Mouse (Mus musculus): ENCODE data around the gene Hexim2.

Hexim2 gene

GRCm38 (mm10) chr11:103142441-103143182 is 10.4 kb downstream of the Hexim2 start:
- DNase-seq: peak; percentile 56

DNA sequence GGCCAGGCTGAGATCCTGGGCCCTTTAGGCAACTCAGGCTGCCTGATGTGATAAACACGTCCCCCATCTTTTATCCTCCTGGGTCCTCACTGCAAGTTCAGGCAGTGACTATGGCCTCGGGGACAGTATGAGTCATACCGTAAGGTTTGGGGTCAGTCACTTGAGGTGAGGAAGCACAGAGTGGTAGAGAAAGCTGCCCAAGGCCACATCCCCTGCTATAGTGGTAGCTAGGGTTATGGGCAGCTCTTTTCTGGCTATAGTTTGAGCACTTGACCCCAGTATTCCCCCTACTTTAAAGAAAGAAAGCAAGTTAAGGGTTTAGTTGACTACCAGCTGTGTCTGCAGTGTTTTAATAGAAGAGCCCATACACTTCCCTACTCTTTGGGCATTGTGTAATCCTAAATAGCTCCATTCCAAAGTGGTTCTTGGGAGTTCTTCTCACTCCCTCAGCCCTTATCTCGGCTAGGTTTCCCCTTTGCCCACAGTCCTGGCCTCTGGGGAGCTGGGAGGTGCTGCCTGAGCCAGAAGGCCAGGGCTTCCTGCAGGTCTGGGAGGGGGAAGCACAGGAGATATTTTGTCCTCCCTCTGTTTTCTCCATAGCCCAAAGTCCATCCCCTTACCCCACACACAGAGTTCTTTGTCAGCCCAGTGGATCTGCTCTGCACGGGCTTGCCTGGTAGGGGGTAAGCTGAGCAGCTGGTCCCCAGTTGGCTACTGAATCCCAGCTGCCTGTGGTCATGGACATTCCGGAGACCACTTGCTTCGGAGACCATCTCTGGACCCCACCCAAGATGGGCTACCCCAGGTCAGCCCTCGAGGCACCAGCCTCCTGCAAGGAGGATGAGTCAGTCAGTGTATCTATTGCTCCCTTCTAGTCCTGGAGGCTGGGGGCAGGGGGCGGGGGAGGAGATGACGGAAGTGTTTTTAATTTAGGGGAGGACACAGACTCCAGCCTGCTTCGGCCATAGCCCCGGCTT is 12.4 kb downstream of the Hexim2 start:
- no peak for DNase-seq

- DNase-seq: no peak
These were observed 14.2 kb downstream of the Hexim2 start for GRCm38 (mm10) chr11:103146386-103146785.

- DNase-seq: no peak
These were observed 15.5 kb downstream of the Hexim2 start for GRCm38 (mm10) chr11:103147766-103148165.

DNA sequence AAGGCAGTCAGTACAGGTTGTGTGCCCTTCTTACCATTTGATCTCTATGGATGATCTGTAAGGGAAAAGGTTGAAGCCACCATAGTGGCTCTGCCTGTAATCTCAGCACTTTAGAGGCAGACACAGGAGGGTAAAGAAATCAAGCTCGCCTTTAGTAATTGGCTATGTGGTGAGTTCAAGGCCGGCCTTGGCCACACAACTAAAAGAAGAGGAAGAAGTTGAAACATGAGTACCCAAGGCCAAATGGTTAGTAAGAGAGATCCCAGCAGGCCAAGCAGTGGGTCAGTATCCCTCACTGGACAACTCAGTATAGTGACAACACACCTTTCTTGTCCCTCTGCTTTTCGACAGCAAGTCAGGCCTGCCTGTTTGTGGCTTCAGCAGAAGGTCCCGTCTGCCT is 17.5 kb downstream of the Hexim2 start:
- no peak for DNase-seq

- DNase-seq: peak; percentile 96
These were observed 26.6 kb downstream of the Hexim2 start for GRCm38 (mm10) chr11:103158621-103159478.

DNA sequence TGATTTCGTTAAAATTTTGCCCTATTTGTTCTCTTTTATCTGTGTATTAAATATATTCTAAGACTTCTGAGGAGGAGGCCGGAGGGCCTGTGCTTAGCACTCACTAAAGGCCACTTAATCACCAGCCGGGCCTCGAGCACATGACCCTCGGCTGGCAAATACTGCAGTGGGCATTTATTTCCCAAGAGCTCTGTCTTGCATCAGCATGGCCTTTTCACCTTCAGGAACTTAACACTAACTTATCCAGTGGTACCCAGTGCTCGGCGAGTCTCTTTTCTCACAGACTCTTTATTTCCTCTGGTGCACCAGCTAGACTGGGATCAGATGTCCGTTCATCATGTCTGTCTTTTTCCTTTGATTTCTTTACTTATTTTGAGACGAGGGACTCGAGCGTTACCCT is 28.5 kb downstream of the Hexim2 start:
- no peak for DNase-seq

GRCm38 (mm10) chr11:103161449-103161848 is 29.2 kb downstream of the Hexim2 start:
- no peak for DNase-seq

- DNase-seq: peak; percentile 66
These were observed 29.9 kb downstream of the Hexim2 start for GRCm38 (mm10) chr11:103162132-103162531.

DNA sequence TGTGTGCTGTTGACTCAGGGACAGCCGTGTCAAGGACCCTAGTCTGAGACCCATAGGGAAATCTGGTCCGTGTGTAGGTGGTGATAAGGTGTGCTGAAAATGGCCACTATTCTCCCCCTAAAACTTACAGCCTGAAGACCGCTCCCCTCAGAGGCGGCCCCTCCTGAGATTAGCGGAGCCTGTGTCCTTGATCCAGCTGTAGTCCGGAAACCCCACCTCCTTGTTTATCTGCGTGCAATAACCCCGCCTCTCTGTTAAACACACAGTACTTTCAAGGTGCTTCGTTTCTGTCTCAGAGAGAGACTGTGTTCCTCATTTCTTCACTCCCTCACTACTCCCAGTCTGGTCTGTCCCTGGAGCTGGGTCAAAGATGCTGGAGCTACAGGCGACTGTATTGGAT is 32.2 kb downstream of the Hexim2 start:
- peak; percentile 26 for DNase-seq

DNA sequence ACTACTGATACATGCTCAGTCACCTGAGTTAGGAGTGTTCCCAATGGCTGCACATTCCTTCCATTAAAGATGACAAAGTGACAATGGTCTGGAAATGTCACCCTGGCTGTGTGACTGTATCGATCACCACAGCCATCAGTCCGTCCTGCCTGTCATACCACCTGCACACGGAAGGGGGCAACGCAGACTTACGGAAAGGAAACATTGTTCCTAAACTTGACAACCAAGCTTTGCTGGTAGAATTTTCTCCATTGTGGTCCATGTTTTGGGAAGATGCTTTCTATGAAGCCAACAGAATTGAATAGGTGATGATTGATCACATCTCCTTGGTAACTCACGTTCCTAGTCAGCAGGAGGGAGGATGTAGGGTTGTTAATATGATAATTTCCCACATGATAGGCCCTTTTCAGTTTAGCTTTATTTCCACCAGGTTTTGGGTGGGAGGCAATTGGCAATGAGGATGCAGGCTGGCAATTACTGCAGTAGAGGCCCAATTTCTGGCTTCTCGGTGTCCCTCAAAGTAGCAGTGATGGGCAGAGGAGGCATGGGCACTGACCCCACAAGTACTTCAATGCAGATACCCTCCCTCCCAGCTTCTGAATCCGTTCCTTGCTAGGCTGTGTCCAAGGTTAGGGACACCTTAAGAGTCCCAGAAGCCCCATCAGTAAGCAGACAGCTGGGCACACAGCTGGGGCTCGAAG is 36.6 kb downstream of the Hexim2 start:
- DNase-seq: peak; percentile 59

DNA sequence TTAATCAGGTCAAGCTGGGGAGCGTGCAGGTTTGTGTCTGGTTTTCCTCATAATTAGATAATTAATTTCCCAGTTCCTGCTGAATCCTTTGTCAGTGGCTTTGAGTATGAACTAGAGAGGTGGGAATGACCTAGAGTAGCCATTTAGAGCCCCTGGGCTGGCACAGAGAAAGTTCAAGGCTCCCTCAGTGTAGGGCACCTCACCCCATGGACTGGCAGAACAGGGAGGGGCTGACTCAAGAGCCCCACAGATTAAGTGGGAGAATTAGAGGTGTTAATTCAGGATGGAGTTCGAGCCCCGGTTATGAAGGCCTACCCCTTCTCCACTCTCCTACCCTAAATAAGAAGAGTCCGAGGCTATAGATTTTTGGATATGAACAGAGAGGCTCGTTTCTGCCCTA is 37.4 kb downstream of the Hexim2 start:
- DNase-seq: no peak

- no peak for DNase-seq
These were observed 37.9 kb downstream of the Hexim2 start for GRCm38 (mm10) chr11:103170111-103170493.

DNA sequence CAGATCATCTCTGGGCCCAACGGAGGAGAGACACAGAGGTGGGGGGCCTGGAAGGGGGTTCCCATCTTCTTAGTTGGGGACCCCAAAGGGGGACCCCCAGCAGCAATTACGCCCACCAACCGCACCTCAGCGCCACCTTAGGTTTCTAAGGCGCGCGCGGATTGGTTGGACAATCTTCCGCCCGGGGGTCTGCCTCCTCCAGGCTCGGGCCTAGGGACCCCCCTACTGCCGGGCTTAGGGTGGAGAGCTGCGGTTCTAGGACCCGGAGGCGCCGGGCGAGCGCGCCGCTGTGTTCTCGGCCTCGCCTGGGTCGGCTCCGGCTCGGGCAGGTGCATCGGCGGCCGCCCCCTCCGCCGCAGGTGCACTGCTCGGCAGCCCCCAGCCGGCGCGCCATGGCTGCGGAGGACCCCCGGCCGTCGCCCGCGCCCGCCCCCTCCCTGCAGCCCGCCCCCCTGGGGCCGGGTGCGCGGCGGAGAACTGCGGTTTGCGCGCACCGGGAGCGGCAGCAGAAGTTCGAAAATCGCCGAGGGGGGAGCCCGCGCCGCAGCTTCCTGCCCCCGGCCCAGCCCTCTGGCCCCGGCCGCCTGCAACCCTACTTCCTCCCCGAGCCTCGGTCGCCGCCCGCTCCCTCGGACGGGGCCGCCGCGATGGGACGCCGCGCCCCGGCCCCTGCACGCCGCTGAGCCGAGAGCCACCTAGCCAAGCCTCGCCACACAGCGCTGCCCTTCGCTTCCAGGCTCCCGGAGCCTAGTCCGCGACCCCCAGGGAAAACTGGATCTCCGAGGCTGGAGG is 38.5 kb downstream of the Hexim2 start, which contains the start of gene Fmnl1:
Gene Fmnl1, plus strand, starts transcription at position 614 of the 792 bp plus-strand sequence.
- DNase-seq: no peak

- DNase-seq: no peak
These were observed 39.0 kb downstream of the Hexim2 start for GRCm38 (mm10) chr11:103171286-103171620.

- DNase-seq: no peak
These were observed 39.6 kb downstream of the Hexim2 start for GRCm38 (mm10) chr11:103171703-103172391.

GRCm38 (mm10) chr11:103172392-103173040 is 40.3 kb downstream of the Hexim2 start:
- no peak for DNase-seq

GRCm38 (mm10) chr11:103173041-103173770 is 41.0 kb downstream of the Hexim2 start:
- DNase-seq: no peak

GRCm38 (mm10) chr11:103173771-103174344 is 41.6 kb downstream of the Hexim2 start:
- DNase-seq: no peak
